Mouse (Mus musculus) limb, embryonic 13.5 days (tissue): Measurements from ENCODE around the gene Gm20662. TPM values are rescaled to one million over a fixed set of nuclear protein-coding genes. Genes with fewer than 3 reads are reported as not detected.

Source experiments
- ATAC-seq: fragments of 200-750 bp; cut with Nextera tagmentation; 2 replicates; pipeline ENCODE4 v1.8.0; 2017; ENCODE audit warnings: low read depth, moderate number of reproducible peaks, moderate TSS enrichment; ENCODE audit not compliant: low FRiP score
- H3K27ac ChIP-seq: fragments of 300-500 bp; sonication (generic); 2 replicates; pipeline ENCODE4 v1.5.1; 2015; ENCODE audit warnings: inconsistent platforms, mild to moderate bottlenecking, moderate library complexity
- H3K27me3 ChIP-seq: fragments of 300-500 bp; sonication (generic); 2 replicates; pipeline ENCODE4 v1.6.1; 2015; ENCODE audit warnings: mild to moderate bottlenecking, inconsistent platforms
- H3K36me3 ChIP-seq: fragments of 300-500 bp; sonication (generic); 2 replicates; pipeline ENCODE4 v1.6.1; 2015; ENCODE audit warnings: inconsistent platforms, mild to moderate bottlenecking, moderate library complexity
- H3K4me1 ChIP-seq: fragments of 300-500 bp; sonication (generic); 2 replicates; pipeline ENCODE4 v1.6.1; 2015; ENCODE audit warnings: inconsistent platforms
- H3K4me2 ChIP-seq: fragments of 300-500 bp; sonication (generic); replicated peaks from 2 replicates; pipeline ENCODE4 v1.6.1; 2015; ENCODE audit warnings: inconsistent platforms, mild to moderate bottlenecking, moderate library complexity
- H3K4me3 ChIP-seq: fragments of 300-500 bp; sonication (generic); 2 replicates; pipeline ENCODE4 v1.5.1; 2015; ENCODE audit warnings: moderate library complexity, mild to moderate bottlenecking, inconsistent platforms
- H3K9ac ChIP-seq: fragments of 300-500 bp; sonication (generic); 2 replicates; pipeline ENCODE4 v1.6.1; 2015; ENCODE audit warnings: mild to moderate bottlenecking, inconsistent platforms
- H3K9me3 ChIP-seq: fragments of 300-500 bp; sonication (generic); 2 replicates; pipeline ENCODE4 v1.6.1; 2016; ENCODE audit warnings: inconsistent platforms
- WGBS: fragments of 180-500 bp; shearing (Covaris S2); methylation state at CpG from one replicate; pipeline ENCODE4 v1.1.7; 2015; 5-methylcytosine and 5-hydroxymethylcytosine counted together
- polyA plus RNA-seq: library from polyadenylated mRNA; unstranded; fragments of >200 nt; fragmentation: Nextera tagmentation; extraction: Ambion mirVana; gene quantifications from 2 replicates; pipeline ENCODE4 v1.2.1, GENCODE M21; 2015

Gm20662 gene
- polyA plus RNA-seq, 1 experiment from 2014 or later = 1.2 TPM

DNA sequence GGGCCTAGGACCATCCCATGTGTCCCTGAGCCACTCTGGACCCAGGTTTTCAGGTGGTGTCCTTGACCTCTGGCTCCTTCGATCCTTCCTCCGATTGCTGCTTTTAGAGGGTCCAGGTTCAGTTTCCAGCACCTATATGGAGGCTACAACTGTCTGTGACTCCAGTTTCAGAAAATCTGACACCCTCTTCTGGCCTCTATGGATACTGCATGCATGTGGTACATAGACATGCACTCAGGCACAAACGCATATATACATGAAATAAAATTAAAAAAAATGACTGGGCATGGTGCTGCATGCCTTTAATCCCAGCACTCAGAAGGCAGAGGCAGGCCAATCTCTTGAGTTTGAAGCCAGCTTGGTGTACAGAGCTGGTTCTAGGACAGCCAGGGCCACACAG lies 31.7 kb downstream of the Gm20662 start:
- WGBS = 97% methylated on average over 3 of the region's 3 CpGs
- ATAC-seq = no peak

DNA sequence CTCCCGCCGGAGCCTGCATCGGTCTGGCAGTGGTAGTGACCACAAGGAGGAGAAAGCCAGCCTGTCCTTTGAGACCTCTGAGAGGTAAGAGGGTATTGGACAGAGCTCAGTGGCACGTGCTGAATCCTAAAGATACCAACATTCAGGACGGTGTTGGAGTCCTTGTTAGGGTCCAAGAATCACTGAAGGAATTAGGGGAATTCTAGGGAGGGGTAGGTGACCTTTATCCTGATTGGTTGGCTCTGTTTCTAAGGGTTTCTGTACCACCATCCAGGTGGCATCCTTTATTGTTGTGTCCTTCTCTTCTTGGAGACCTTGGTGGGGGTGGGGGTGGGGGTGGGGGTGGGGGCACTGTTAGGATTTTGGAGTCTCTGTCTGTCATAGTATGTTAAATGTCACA lies 36.0 kb downstream of the Gm20662 start:
- Histone ChIP-seq H3K36me3 (peaks cover 73% of the 10 kb centered on the region), H3K9ac (no peak overlapping the region), H3K27me3 (no peaks in the 10 kb centered on the region), H3K4me2 (no peak overlapping the region), H3K4me1 (no peaks in the 10 kb centered on the region), H3K27ac (no peak overlapping the region), H3K4me3 (no peak overlapping the region), H3K9me3 (0 out of 2 replicates have a peak, but pooled peaks cover 3% of the 10 kb centered on the region)
- WGBS = 92% methylated on average over 5 of the region's 5 CpGs
- ATAC-seq = no peak

More for the DNA sequence above, 31.7 kb downstream of the Gm20662 start:
- no peak overlapping the region for H3K27ac ChIP-seq
- no peaks in the 10 kb centered on the region for H3K4me1 ChIP-seq
- no peak overlapping the region for H3K4me3 ChIP-seq
- H3K9me3 ChIP-seq = 0 out of 2 replicates have a peak, but pooled peaks cover 3% of the 10 kb centered on the region
- H3K4me2 ChIP-seq = no peak overlapping the region
- H3K9ac ChIP-seq = no peak overlapping the region
- H3K36me3 ChIP-seq = peaks cover 72% of the 10 kb centered on the region
- H3K27me3 ChIP-seq = no peaks in the 10 kb centered on the region

DNA sequence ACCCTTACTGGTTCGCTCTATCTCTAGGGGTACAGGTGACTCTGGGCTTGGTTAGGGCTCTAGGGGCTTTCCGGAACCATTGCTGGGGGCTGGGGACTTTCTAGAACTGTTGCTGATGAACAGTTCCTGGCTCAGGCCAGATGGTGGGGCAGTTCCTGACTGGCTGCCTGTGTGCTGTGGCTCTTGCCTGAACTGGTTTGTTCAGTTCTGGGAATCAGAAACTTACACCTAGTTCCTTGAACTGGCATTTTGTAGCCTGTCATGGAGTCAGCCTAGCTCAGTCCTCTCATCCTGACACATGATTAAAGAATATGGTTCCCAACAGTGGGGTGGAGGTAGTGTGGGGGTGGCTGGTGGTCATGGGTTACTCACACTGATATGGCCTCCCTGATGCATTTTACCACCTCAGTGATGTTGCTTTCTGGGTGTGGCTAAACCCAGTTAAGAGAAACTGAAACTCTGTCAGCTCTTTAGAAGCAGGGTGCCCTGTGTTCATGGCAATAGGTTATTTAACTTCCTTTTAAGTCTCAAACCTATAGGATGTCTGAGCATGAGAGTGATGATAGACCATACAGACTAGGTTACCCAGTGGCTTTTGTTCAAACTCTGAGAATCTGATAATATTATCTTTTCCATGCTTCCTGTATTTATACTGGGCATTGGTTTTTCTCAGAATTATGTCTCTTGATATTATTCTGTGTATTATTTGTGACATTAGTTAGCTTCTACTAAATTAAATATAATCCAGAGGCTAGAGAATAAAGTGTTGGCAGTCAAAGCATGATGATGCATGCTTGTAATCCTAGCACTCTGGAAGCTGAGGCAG lies 39.4 kb downstream of the Gm20662 start:
- Histone ChIP-seq H3K4me2 (no peak overlapping the region), H3K27ac (no peak overlapping the region), H3K9ac (no peak overlapping the region), H3K36me3 (peaks cover 74% of the 10 kb centered on the region), H3K4me3 (no peak overlapping the region), H3K9me3 (no peaks in the 10 kb centered on the region), H3K4me1 (no peaks in the 10 kb centered on the region), H3K27me3 (no peaks in the 10 kb centered on the region)
- 95% methylated on average over 2 of the region's 2 CpGs for WGBS
- ATAC-seq = no peak

DNA sequence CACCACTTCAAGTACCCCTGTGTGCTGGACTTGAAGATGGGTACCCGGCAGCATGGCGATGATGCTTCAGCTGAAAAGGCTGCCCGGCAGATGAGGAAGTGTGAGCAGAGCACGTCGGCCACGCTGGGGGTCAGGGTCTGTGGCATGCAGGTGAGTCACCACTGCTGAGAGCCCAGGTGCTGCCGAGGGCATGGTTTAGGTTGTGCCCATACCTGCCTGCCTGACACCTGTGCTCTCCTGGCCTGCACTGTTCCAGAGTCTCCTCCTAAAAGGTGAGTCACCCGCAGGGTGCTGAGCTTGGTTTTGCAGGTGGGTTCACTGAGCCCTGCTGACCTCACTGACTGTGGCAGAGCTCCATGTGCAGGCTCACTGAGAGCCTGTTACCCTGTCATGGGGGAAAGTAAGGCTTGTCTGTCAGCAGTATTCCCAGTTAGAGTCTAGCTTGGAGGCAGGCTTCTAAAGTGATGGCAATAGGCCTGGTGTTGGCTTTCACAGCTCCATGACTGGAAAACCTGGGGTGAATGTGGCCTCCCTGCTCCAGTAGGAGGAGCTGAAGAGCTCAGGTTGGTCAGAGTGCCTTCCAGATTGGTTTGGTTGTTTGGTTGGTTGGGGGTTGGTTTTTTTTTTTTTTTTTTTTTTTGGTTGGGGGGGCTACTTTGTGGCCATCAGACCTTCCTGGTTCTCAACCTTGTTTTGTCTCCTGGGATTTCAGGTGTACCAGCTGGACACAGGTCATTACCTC lies 48.8 kb downstream of the Gm20662 start:
- Histone ChIP-seq H3K4me3 (no peak overlapping the region), H3K27ac (no peak overlapping the region), H3K27me3 (no peaks in the 10 kb centered on the region), H3K9ac (no peak overlapping the region), H3K4me2 (no peak overlapping the region), H3K36me3 (peaks cover 67% of the 10 kb centered on the region), H3K9me3 (no peaks in the 10 kb centered on the region), H3K4me1 (peaks cover 19% of the 10 kb centered on the region)
- no peak for ATAC-seq
- 93% methylated on average over 8 of the region's 8 CpGs for WGBS

DNA sequence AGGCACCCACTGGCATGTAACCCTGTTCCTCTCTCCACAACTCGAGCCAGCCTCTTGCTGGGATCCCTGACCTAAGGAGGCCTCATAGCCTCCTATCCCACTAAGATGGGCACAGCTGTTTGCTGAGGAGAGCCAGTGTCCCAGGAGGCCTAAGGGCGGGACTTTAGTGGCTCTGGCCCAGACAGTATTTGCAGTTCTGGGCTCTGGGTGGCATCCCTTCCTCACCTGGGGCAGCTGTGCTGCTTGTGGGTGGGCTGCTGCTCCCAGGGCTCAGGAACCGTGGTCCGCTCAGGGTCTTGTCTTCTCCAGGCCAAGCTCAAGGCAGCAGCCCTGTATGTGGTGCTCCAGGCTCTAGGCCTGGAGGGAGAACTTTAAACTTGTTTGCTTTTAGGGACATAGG lies 50.4 kb downstream of the Gm20662 start:
- ATAC-seq = no peak
- Histone ChIP-seq H3K36me3 (peaks cover 69% of the 10 kb centered on the region), H3K4me2 (no peak overlapping the region), H3K27ac (no peak overlapping the region), H3K4me1 (peaks cover 23% of the 10 kb centered on the region), H3K4me3 (no peak overlapping the region), H3K9me3 (no peaks in the 10 kb centered on the region), H3K27me3 (no peaks in the 10 kb centered on the region), H3K9ac (0 out of 2 replicates have a peak overlapping the region, but pooled peaks have one; percentile 26)
- WGBS = 90% methylated on average over 4 of the region's 4 CpGs

DNA sequence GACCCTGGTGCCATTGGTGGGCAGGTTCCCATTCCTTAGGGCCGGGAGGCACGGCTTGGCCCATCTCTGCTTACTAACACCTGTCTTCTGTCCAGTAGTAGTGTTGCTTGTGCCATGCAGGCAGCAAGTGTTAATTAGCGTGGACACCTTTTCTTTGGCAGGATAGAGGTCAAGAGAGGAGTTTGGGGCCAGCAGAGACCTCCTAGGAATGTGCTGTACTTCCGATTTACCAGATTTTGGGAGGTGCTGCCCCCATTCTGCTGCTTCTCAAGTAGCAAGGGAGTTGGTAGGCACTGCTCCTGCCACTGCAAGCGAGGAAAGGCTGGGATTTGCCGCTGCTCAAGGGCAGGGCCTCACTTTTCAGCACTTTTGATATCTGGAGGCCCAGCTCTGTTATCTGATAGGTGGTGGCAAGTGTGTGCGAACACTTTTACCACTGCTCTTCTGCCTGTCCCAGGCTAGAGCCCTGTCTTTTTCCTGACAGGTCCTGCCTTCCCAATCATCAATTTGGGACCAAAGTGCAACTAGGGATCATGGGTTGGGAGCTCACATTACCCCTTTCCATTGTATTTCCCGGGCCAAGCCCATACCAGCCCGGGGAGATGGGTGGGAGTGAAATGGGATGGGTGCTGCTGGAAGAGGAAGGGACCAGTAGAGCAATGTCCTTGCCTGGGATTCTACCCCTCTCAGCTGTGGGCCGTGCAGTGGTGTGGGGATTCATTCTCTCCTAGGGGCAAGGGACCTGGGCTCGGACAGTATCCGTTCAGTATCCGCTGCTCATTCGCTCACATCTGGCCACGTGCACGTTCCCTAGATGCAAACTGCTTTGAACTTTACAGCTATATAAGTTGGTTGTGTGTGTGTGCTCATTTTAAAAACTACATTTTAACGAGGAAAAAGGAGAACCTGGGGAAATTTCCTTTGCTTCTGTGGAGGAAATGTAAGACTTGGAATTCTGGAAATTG lies 51.7 kb downstream of the Gm20662 start:
- H3K9ac ChIP-seq = peak overlapping the region; percentile 48; the same call in 1 of the 2 replicates
- H3K4me1 ChIP-seq = peaks cover 30% of the 10 kb centered on the region
- peak overlapping the region; percentile 92 for H3K4me2 ChIP-seq
- H3K36me3 ChIP-seq = peaks cover 65% of the 10 kb centered on the region
- H3K9me3 ChIP-seq = no peaks in the 10 kb centered on the region
- WGBS = 47% methylated on average over 17 of the region's 17 CpGs
- ATAC-seq = no peak
- H3K27me3 ChIP-seq = no peaks in the 10 kb centered on the region
- H3K27ac ChIP-seq = 0 out of 2 replicates have a peak overlapping the region, but pooled peaks have one; percentile 67
- peak overlapping the region; percentile 81 for H3K4me3 ChIP-seq

DNA sequence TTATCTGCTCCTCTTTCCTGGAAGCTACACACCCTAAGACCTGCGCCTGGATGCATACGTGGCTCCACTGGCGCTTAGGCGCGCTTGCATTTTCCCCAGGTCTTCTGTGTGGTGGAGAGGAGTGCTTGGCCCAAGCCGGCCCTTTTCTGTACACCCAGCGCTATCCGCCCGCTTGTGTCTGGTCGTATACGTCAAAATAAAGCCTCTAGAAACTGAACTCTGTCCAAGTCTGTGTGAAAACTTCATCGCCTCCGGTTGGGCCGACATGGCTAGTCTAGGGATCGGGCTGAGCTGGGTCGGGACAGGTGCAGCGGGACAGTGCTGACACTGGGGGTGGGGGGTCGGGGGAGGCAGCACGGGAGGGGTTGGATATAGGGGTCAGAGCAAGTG lies 52.4 kb downstream of the Gm20662 start:
- Histone ChIP-seq H3K9ac (peak overlapping the region; percentile 48; the same call in 1 of the 2 replicates), H3K9me3 (no peaks in the 10 kb centered on the region), H3K4me2 (peak overlapping the region; percentile 92), H3K27ac (peak overlapping the region; percentile 67; the same call in 1 of the 2 replicates), H3K4me1 (peaks cover 37% of the 10 kb centered on the region), H3K4me3 (peak overlapping the region; percentile 81), H3K27me3 (no peaks in the 10 kb centered on the region), H3K36me3 (peaks cover 62% of the 10 kb centered on the region)
- no peak; the same call in 1 of the 2 replicates for ATAC-seq
- WGBS = 2% methylated on average over 19 of the region's 19 CpGs

DNA sequence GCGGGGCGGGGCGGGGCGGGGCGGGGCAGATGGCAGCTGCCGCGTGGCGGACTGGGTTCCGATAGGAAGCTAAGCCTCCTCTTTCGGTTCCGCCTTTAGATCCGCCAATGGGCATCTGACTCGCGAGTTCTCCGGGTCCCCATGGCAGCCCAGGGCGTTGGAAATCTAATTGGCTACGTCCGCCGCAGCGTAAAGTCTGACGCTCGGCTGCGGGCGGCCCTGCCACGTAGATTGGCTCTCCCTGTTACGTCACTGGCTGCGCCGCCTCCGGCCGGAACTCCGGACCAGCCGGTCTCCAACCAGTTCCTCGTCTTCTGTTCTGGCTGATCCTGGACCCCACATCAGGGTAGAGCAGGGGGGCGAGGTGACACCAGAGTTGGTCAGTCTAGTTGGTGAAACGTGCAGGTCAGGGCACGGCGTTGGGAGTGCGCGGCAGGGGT lies 52.9 kb downstream of the Gm20662 start, which contains the start of gene Gmppb:
Gene Gmppb (plus strand): TSS at position 227 of the 440 bp plus-strand sequence.
- H3K4me1 ChIP-seq = peaks cover 38% of the 10 kb centered on the region
- WGBS = 0% methylated on average over 32 of the region's 39 CpGs

DNA sequence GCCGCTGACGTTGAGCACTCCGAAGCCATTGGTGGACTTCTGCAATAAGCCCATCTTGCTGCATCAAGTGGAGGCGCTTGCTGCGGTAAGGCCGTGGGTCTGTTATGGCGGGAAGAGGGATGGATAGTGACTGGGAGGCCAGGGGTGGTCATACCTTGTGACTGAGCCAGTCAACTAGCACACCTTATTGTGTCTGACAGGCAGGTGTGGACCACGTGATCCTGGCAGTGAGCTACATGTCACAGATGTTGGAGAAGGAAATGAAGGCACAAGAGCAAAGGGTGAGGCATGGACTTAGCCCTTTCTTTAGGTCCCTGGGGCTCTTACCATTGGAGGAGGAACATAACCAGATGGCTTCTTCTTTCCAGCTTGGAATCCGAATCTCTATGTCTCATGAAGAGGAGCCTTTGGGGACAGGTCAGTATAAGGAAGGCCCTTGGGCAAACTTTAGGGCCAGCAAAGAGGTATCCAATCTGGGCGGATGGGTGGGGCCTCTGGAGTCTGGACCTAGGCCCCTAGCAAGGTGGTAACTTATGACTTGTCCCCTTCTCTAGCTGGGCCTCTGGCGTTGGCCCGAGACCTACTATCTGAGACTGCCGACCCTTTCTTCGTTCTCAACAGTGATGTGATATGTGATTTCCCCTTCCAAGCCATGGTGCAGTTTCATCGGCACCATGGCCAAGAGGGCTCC lies 53.6 kb downstream of the Gm20662 start:
- WGBS = 42% methylated on average over 15 of the region's 15 CpGs
- peaks cover 69% of the 10 kb centered on the region for H3K36me3 ChIP-seq

More for the DNA sequence above, 52.9 kb downstream of the Gm20662 start, which contains the start of gene Gmppb:
- peak; percentile 94 for ATAC-seq
- Histone ChIP-seq H3K9ac (peak within 1 kb of the TSS; percentile 83), H3K27ac (peak within 1 kb of the TSS; percentile 67), H3K27me3 (no peaks in the 10 kb centered on the region), H3K36me3 (peaks cover 65% of the 10 kb centered on the region), H3K9me3 (no peaks in the 10 kb centered on the region), H3K4me2 (peak within 1 kb of the TSS; percentile 92), H3K4me3 (peak within 1 kb of the TSS; percentile 81)

DNA sequence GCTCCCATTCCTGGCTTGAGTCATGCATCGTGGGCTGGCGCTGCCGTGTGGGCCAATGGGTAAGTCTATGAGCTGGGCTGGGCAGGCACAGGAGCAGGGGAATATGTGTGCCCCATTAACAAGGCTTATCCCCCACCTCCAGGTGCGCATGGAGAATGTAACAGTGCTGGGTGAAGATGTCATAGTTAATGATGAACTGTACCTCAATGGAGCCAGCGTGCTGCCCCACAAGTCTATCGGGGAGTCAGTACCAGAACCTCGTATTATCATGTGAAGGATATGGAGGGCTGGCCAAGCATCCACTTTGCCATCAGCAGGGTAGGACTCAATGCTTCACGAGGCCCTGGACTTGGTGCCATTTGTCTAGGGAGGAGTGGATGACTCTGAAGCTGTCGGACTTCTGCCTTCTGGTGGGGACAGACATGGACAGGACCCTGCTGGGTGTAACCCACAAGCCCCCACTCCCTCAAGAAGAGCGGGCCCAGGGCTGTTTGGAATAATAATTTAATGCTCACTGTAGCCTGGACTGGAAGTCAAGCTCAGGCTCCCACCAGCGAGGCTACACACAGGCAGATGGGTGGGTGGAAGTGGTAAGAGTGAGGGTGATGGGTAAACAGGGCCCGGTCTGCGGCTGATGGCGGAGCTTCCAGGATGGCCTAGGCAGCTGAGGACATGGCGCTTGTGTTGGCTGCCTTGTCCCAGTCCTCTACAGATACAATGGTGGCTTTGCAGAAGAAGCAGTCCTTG lies 55.2 kb downstream of the Gm20662 start:
- no peak overlapping the region for H3K4me3 ChIP-seq
- H3K27ac ChIP-seq = no peak overlapping the region
- peaks cover 69% of the 10 kb centered on the region for H3K36me3 ChIP-seq
- no peak for ATAC-seq
- H3K9me3 ChIP-seq = no peaks in the 10 kb centered on the region
- H3K27me3 ChIP-seq = no peaks in the 10 kb centered on the region
- no peak overlapping the region for H3K9ac ChIP-seq
- H3K4me1 ChIP-seq = peaks cover 38% of the 10 kb centered on the region
- WGBS = 94% methylated on average over 15 of the region's 15 CpGs
- no peak overlapping the region for H3K4me2 ChIP-seq

More for the DNA sequence above, 53.6 kb downstream of the Gm20662 start:
- Histone ChIP-seq H3K4me1 (peaks cover 38% of the 10 kb centered on the region), H3K9ac (peak overlapping the region; percentile 83), H3K27ac (no peak overlapping the region; the same call in 1 of the 2 replicates), H3K4me2 (peak overlapping the region; percentile 92), H3K27me3 (no peaks in the 10 kb centered on the region), H3K4me3 (peak overlapping the region; percentile 81), H3K9me3 (no peaks in the 10 kb centered on the region)
- ATAC-seq = peak; percentile 7; the same call in 1 of the 2 replicates
